Mouse (Mus musculus): ENCODE data around the gene Ube2a.

GRCm38 (mm10) chrX:36826873-36827272 lies 46.8 kb upstream of the Ube2a start:
- TF ChIP-seq CTCF (IDR thresholded peaks at IDR 0.05; ENCODE audit: low read depth), result no peak
- TF ChIP-seq EP300 (IDR thresholded peaks at IDR 0.05; ENCODE audit: low read depth), result no peak
